In genomic region chr19:7140373-7140772, GRCm38 (mm10) we compare ENCODE assay signal across 10 mouse cellular contexts. TPM values are rescaled to one million over a fixed set of nuclear protein-coding genes. Genes with fewer than 3 reads are reported as not detected.
DNase-seq lines count a peak whose midpoint lies in the region; ATAC-seq and TF ChIP-seq lines count a peak whose summit lies in the region.
"Had no signal": no experiment of that assay in that cellular context is flagged by ENCODE, and none has a peak within 500 bp of the region (broad histone marks: within the 10 kb centered on the region; RNA-seq: fewer than 3 reads in every experiment).

No protein-coding gene starts in this region.

- H3K9me3 ChIP-seq in forebrain, embryonic 11.5 days (ENCODE audit: control insufficient read depth, low read length): no peaks in the 10 kb centered on the region
- H3K9me3 ChIP-seq in hindbrain, embryonic 13.5 days: no peaks in the 10 kb centered on the region
- no peaks in the 10 kb centered on the region for H3K9me3 ChIP-seq in neural tube, embryonic 12.5 days
- no peaks in the 10 kb centered on the region for H3K9me3 ChIP-seq in liver, postnatal 0 days (ENCODE audit: low read length)

- peaks cover 53% of the 10 kb centered on the region for H3K4me1 ChIP-seq in forebrain, embryonic 11.5 days (replicated peaks; ENCODE audit: control insufficient read depth, insufficient read depth, low read length)
- H3K4me1 ChIP-seq in hindbrain, embryonic 13.5 days (replicated peaks): peaks cover 99% of the 10 kb centered on the region
- peaks cover 92% of the 10 kb centered on the region for H3K4me1 ChIP-seq in neural tube, embryonic 12.5 days
- peaks cover 21% of the 10 kb centered on the region for H3K4me1 ChIP-seq in liver, postnatal 0 days (ENCODE audit: insufficient read depth)

- H3K27ac ChIP-seq in forebrain, embryonic 11.5 days (ENCODE audit: low read depth, low read length): 0 out of 2 replicates have a peak overlapping the region, but pooled peaks have one; percentile 37
- peak overlapping the region; percentile 78 for H3K27ac ChIP-seq in hindbrain, embryonic 13.5 days
- no peak overlapping the region for H3K27ac ChIP-seq in neural tube, embryonic 12.5 days
- no peak overlapping the region for H3K27ac ChIP-seq in liver, postnatal 0 days (ENCODE audit: low read depth)
- H3K27ac ChIP-seq: liver, embryonic 14.5 days had no signal

- H3K4me2 ChIP-seq in forebrain, embryonic 11.5 days (ENCODE audit: low read depth, low read length, severe bottlenecking): no peak overlapping the region
- no peak overlapping the region for H3K4me2 ChIP-seq in hindbrain, embryonic 13.5 days
- H3K4me2 ChIP-seq in neural tube, embryonic 12.5 days (replicated peaks): peak overlapping the region; percentile 14; the same call in 1 of the 2 replicates
- no peak overlapping the region for H3K4me2 ChIP-seq in liver, postnatal 0 days (ENCODE audit: low read depth, low read length)

- DNase-seq in left cerebral cortex, postnatal 10 days (ENCODE audit: extremely low spot score in 1 of 2, low spot score in 2 of 2): peak; percentile 46 to 56
- no peak for DNase-seq in left cerebral cortex, postnatal 36 days (ENCODE audit: low spot score in 2 of 2)
- DNase-seq in forebrain, embryonic 11.5 days (ENCODE audit: low spot score): no peak
- no peak for DNase-seq in liver, postnatal 0 days
- DNase-seq in adipocyte (ENCODE audit: low spot score): no peak
- DNase-seq: cerebellum, adult 2 months; heart, postnatal 10 days had no signal

- peak overlapping the region; percentile 29; the same call in 1 of the 2 replicates for H3K9ac ChIP-seq in forebrain, embryonic 11.5 days (ENCODE audit: low read length)
- H3K9ac ChIP-seq in hindbrain, embryonic 13.5 days: peak overlapping the region; percentile 39
- no peak overlapping the region for H3K9ac ChIP-seq in neural tube, embryonic 12.5 days
- no peak overlapping the region for H3K9ac ChIP-seq in liver, postnatal 0 days (replicated peaks)
- H3K9ac ChIP-seq: liver, embryonic 14.5 days had no signal

- WGBS in forebrain, embryonic 11.5 days: 62% methylated on average over 6 of the region's 6 CpGs
- 34% methylated on average over 6 of the region's 6 CpGs for WGBS in hindbrain, embryonic 13.5 days
- 67% methylated on average over 6 of the region's 6 CpGs for WGBS in neural tube, embryonic 12.5 days
- 78% methylated on average over 6 of the region's 6 CpGs for WGBS in liver, postnatal 0 days (ENCODE audit: insufficient replicate concordance)

- H3K36me3 ChIP-seq in forebrain, embryonic 11.5 days (ENCODE audit: control insufficient read depth, insufficient read depth, low read length): no peaks in the 10 kb centered on the region
- H3K36me3 ChIP-seq in hindbrain, embryonic 13.5 days: no peaks in the 10 kb centered on the region
- H3K36me3 ChIP-seq in neural tube, embryonic 12.5 days: no peaks in the 10 kb centered on the region
- no peaks in the 10 kb centered on the region for H3K36me3 ChIP-seq in liver, postnatal 0 days (replicated peaks; ENCODE audit: insufficient read depth, low read length)

- no peak for TF ChIP-seq EP300 in liver, postnatal 0 days (IDR thresholded peaks at IDR 0.05; ENCODE audit: low read depth)

- TF ChIP-seq CTCF in liver, postnatal 0 days (IDR thresholded peaks at IDR 0.05; ENCODE audit: low read depth): no peak

- H3K27me3 ChIP-seq in forebrain, embryonic 11.5 days (ENCODE audit: control insufficient read depth, insufficient read depth, low read length): peaks cover 6% of the 10 kb centered on the region; the same call in 1 of the 2 replicates
- H3K27me3 ChIP-seq in hindbrain, embryonic 13.5 days: peaks cover 34% of the 10 kb centered on the region
- peaks cover 37% of the 10 kb centered on the region for H3K27me3 ChIP-seq in neural tube, embryonic 12.5 days (replicated peaks)
- H3K27me3 ChIP-seq in liver, postnatal 0 days (ENCODE audit: insufficient read depth, low read length): peaks cover 10% of the 10 kb centered on the region

- intact Hi-C loops in left cerebral cortex, postnatal 10 days (cut with DNase I): no loop called here
- intact Hi-C loops in left cerebral cortex, postnatal 36 days (cut with DNase I): no loop called here

- ATAC-seq in forebrain, embryonic 11.5 days (replicated peaks; ENCODE audit: low FRiP score): no peak
- no peak for ATAC-seq in hindbrain, embryonic 13.5 days (ENCODE audit: low FRiP score)
- ATAC-seq in neural tube, embryonic 12.5 days (ENCODE audit: low FRiP score, low read depth): no peak
- no peak for ATAC-seq in liver, postnatal 0 days

- H3K4me3 ChIP-seq in forebrain, embryonic 11.5 days (ENCODE audit: low read depth, low read length): no peak overlapping the region
- H3K4me3 ChIP-seq in hindbrain, embryonic 13.5 days: no peak overlapping the region
- no peak overlapping the region for H3K4me3 ChIP-seq in neural tube, embryonic 12.5 days
- no peak overlapping the region for H3K4me3 ChIP-seq in liver, postnatal 0 days (ENCODE audit: low read depth, low read length)

RNA-seq across cellular contexts. Expression of gene Flrt1, which starts 34.8 kb away (rescaled TPM):
- 10 to 100 TPM; 23.0 to 26.0 TPM for total RNA-seq in left cerebral cortex, postnatal 10 days (2021)
- total RNA-seq in left cerebral cortex, postnatal 36 days (2021): 10 to 100 TPM; 36.2 to 41.7 TPM
- 7.7 and 9.0 TPM in 2 replicates for polyA plus RNA-seq in forebrain, embryonic 11.5 days (2014; fragmentation: Nextera tagmentation; extraction: Ambion mirVana)
- polyA plus RNA-seq in hindbrain, embryonic 13.5 days (2015; fragmentation: Nextera tagmentation; extraction: Ambion mirVana): 7.1 and 8.1 TPM in 2 replicates
- 7.0 and 9.9 TPM in 2 replicates for polyA plus RNA-seq in neural tube, embryonic 12.5 days (2016; fragmentation: Nextera tagmentation; extraction: Ambion mirVana)
- polyA plus RNA-seq in liver, postnatal 0 days (2015; fragmentation: Nextera tagmentation; extraction: Ambion mirVana): 0.12 and 0.21 TPM in 2 replicates

Comparison
In these comparisons a context has a peak if more than half of its experiments do, and no peak if none do; other contexts are left out.
1. DNase-seq: peak in left cerebral cortex, postnatal 10 days (2 of 2); none in left cerebral cortex, postnatal 36 days (0 of 2), forebrain, embryonic 11.5 days (single experiment), liver, postnatal 0 days (single experiment) and adipocyte (single experiment).
2. H3K27ac ChIP-seq: peak in forebrain, embryonic 11.5 days (single experiment) and hindbrain, embryonic 13.5 days (single experiment); none in neural tube, embryonic 12.5 days (single experiment) and liver, postnatal 0 days (single experiment).
3. H3K9ac ChIP-seq: peak in forebrain, embryonic 11.5 days (single experiment) and hindbrain, embryonic 13.5 days (single experiment); none in neural tube, embryonic 12.5 days (single experiment) and liver, postnatal 0 days (single experiment).